Mouse (Mus musculus): Measurements from ENCODE around the gene Gm10322.

Gene Gm10322

DNA sequence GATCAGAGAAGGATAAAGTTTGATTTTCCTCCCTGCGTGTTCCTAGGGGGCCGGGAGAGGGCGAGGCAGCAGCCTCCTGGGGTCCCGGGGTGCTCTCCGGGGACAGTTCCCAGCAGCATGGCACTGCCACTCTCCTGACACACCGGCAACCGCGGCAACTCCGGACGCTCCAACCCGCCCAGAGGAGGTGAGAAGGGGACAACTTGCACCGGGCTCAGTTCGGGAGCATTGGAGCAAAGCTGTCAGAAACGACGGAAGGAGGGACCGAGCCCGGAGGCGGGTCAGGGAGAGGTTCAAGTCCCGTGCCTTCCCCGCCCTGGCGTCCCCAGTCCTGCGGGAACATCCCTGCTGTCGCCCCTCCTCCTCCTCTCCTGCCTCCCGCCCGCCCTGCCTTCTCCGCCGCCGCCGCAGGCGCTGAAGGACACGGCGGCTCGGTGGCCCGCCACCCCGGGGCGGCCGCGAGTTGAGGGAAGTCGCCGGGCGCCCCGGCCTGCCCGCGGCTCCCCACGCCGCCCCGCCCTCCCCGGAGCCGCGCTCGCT is at the start of gene Gm10322:
Gene Gm10322, plus strand, starts transcription at position 83 of the 540 bp plus-strand sequence.
- peak; percentile 72 for DNase-seq (ENCODE audit: low read depth)

DNA sequence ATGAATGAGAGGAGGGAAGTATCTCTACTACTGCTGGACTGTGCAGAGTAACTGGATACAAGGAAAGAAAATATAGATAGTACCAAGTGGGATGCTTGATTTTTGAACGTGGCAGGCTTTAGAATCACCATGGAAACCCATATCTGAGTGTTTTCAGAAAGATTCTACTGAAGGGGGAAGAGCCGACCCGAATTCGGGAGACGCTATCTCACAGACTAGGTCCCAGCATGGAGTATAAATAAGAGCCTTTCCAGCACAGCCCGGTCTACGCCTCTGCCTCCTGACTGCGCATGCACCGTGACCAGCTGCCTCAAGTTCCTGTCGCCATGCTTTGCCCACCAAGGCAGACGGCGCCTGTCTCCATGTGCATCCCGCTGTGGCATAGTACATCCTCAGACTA is 48.9 kb upstream of the Gm10322 start:
- no peak for DNase-seq (ENCODE audit: low read depth)

DNA sequence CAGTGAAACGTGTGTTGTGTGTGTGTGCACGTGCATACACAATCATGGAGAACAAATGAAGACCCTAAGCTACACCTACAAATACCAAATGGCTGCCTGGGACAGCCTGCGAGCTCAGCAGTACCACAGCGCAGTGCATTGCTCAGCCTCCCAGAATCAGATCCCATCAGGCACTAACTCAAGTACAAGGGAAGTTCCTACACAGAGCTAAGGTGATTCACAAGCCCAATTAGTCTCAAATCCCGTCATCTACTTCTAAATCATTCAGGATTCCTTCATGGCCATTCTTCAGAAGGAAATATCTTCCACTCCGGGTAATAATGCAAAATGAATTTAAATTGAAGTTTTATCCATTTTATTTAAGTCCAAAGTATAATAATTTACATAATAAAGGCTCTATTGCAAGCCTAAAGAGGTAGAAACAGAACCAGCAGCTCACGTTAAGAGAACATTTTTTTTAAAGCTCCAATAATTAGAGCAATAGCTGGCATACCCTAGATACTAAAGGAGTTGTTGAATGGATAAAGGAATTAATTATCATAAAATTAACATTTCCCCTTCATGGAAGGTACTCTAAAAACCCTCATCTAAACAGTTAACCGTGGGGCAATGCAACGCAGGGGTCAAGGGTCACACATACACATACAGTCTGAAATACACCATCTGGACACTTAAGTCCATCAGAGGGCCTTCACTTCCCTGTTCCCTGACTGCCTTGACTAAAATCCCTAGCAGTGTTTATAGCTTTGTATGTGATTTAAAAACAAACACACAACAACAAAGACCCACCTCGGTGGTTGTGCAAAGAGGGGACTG is 47.0 kb upstream of the Gm10322 start:
- DNase-seq (ENCODE audit: low read depth): no peak

DNA sequence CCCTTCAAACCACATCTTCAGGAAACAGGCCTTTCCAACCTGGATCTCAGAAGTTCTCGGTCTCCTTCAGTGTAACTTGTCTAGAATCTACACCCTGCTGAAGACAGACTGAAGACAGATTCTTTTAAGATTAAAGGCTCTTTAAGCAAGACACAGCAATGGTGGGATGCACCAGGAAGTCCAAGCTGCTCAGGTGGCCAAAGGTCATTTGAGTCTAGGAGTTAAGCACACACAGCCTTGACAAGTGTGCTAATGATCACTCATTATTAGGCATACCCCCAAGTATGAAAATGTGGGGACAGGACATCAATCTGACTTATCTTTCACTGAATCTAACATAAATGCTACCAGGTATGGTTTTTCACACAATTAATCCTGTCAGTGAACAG is 46.4 kb upstream of the Gm10322 start:
- DNase-seq (ENCODE audit: low read depth): no peak

DNA sequence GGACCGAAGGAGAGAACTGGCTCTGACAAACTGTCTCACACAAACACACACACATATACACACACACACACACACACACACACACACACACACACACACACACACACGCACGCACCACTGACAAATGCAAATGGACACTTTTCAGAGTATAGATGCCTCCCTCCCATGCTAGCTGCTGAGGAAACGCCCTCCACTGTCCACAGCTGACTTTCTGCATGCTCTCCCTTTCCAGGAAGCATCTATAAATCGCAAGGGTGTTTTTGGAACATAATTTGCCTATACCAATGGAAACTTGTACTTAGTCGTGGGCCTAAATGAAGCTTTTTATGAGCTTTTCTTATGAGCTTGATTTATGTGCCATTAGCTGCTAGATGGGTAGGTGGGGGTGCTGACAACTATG is 45.5 kb upstream of the Gm10322 start:
- DNase-seq (ENCODE audit: low read depth): peak; percentile 46

DNA sequence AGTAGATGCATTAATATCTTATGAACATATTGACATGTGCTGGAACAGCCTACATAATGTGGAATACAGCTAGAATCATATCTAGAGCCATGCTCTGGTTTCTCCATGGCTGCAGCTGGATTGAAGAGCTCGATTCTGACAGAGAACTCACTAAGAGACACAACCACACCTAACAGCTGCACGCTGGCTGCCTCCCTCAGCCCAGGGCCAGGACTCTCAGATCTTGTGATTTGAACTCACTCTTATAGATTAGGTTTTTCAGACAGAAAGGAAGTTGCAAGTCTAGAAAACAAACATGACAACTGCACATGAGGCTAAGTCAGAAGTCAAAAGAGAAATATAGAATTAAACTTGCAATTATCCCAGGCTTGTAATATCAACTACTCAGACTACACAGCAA is 45.1 kb upstream of the Gm10322 start:
- DNase-seq (ENCODE audit: low read depth): peak; percentile 42

DNA sequence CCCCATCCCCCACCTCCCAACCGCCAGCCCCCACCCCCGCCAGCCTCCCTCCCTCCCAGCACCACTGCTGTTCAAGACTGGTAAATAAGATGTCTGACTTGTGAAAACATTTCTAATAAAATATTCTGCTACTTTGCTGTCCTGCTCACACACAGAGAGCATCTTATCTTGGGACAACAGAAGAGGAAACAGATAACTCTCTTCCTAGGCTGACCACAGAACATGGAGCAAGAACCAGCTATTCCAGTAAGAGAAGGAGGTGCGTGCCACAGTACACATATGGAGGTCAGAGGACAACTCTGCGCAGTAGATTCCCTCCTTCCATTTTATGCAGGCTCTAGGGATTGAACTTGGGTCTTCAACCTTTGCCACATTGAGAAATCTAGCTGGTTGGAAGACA is 44.6 kb upstream of the Gm10322 start:
- no peak for DNase-seq (ENCODE audit: low read depth)

DNA sequence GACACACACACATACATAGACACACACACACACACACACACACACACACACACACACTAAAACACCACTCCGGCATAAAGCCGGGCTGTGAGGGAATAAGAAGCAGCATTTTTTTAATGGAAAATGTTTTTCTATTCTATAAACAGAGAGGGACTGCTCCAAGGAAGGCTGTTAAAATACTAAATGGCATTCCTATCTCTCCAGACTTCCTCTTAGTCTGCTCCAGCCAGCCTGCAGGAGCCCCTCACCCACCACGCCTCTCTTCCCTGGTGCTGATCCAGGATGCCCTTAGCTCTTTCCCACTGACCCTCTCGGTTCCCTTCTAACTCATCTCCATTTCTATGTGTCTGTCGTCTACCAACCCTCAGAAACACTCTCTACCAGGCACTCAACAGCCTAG is 43.9 kb upstream of the Gm10322 start:
- no peak for DNase-seq (ENCODE audit: low read depth)

DNA sequence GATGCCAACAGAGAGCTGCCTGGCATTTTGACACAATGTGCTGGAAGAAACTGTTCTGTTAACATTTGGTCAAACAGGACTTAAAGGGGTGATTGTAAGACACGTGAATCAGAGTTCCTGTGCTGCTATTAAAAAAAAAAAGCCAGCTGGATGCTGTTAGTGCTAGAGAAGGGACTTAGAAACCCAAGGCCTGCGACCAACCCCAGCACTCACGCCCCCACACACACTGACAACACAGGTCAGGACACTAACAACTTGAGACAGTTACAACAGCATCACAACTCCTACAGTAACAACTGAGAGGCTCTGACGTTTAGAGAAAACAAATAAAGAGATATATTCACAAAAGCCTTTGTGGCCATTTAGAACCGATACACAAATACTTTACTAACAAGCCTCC is 39.6 kb upstream of the Gm10322 start:
- DNase-seq (ENCODE audit: low read depth): peak; percentile 30

DNA sequence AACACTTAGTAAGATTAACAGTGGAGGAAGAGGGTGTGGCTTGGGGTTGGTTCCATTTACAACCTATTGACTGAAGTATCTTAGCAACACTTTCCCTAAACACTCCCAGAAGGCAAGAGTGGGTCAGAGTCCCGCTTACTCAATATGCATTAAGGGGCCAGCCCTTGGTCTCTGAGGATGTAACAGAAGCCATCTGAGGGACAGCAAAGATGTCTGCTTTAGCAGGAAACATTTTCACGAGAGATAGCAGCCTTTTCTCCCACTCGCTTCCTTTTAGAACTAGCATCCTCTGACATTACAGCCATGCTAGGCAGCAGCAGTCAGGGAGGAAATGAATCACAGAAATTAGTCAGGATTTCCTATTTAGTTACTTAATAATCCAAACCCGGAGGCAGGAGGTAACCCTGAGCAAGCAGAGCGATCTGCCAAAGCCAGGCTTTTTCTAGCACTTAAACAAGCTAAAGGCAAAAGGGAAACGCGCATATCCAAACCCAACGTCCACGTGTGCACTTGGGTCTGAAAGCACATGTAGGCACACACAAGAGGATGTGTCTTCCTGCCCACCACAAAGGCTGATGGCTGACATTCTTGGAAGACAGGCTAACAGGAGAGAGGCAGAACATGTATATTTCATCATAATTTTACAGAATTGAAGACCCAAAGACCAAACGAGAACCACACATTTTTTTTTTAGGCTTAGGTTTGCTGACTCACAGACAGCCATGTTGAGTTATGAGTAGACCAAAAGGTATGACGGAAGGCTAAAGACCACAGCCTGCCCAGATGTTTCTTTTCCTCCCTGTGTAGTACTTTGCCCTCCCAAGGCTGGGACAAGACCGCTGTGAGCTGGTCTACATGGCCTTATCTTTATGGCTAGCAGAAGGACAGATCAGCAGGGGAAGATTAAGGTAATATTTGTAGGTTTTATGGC is 37.7 kb upstream of the Gm10322 start:
- DNase-seq (ENCODE audit: low read depth): peak; percentile 83

DNA sequence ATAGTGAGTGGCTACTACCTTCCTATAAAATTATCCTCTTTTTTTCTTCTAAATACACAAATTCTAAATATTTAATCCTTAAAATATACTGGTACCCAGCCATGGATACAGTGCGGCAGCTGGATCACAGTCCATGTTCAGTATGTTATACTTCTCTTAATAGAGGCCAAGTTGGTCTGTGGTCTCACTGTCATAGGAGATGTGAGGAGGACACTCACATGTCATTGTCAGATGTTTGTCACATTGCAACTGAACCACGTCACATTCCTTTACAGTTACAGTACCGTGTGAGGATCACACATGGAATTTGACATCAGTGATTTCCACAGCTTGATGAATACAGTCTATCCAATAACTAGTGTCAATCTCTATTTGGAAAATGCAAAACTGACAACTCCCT is 36.2 kb upstream of the Gm10322 start:
- no peak for DNase-seq (ENCODE audit: low read depth)

DNA sequence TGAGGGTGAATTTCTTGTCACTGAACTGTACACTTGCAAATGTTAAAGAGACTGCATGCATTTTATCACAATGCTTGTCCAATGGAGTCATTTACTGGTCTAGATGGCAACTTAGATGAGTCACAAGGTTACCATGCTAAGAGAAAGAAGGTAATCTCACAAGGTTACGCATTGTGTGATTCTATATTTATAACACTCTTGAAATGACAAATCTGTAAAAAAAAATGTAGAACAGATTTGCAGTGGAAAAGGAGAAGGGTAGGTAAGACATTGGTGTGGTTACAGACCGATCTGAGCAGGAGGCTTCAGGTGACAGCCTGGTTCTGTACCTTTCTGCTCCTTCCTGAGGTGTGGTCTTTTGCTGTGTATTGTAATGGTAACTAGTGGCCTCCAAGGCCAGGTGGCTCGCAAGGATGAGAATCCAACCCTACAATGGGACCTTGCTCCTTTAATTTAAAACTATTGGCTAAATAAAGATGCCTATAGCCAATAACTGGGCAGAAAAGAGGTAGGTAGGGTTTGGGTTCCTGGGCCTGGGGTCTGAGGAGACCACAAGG is 35.2 kb upstream of the Gm10322 start:
- peak; percentile 51 for DNase-seq (ENCODE audit: low read depth)

DNA sequence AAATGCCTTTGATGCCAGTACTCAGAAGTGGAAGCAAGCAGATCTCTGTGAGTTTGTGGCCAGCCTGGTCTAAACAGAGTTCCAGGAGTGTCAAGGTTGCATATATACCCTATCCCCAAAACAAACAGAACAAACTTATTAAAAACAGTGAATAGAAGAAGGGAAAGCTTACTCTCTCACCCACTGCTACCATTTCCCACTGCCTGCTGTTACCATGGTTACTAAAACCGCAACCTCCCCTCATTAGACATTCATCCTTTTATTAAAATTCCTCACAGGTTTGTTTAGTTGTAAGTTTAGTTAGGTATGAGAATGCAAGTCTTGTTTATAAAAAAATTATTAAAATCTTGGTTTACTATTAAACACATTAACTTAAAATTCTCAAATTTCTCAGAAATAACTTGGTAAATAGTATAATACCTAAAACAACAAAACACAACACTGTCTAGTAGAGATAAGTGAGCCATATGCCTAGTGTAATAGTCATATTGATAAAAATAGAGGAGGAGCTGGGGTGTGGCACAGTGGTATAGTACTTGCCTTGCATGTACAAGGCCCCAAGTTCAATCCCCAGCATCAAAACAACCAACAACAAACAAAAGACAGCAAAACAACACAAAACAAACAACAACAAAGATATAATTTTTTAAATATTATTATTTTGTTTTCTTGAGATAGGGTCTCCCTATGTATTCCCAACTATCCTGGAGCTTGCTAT is 33.9 kb upstream of the Gm10322 start:
- DNase-seq (ENCODE audit: low read depth): peak; percentile 49

DNA sequence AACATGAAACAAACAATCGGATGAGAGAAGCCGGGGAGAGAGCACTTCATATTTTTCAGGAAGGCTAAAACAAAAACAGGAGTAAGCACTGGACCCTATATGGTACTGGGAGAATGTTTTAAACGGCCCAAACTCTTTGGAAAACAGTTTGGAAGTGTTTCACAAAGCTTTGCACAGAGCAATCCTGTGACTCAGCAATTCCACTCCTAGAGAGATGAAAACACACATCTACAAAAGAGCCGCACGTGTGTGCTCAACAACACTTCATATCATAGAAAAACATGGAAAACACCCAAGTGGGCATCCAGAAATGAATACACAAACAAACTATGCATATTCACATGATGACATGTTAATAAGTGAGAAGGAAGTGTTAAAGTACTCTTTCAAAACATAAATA is 30.2 kb upstream of the Gm10322 start:
- no peak for DNase-seq (ENCODE audit: low read depth)

DNA sequence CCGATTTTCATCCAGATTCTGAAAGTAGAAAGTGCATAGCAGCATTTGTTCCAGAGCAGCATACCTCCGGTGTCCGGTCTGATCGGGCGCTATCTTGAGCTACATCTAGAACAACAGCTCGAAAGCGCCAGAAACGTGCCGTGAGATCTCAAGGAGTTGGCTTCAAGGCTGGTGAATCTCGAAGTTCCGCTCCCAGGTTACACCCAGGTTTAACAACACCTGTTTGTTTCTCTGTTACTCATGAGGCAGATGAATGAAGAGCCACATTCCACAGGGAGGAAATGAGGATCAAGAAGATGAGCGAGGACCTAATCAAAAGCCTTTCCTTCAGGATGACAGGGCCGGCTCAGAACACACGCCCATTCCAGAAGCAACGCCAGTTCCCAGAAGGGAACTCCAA is 29.0 kb upstream of the Gm10322 start:
- DNase-seq (ENCODE audit: low read depth): no peak

DNA sequence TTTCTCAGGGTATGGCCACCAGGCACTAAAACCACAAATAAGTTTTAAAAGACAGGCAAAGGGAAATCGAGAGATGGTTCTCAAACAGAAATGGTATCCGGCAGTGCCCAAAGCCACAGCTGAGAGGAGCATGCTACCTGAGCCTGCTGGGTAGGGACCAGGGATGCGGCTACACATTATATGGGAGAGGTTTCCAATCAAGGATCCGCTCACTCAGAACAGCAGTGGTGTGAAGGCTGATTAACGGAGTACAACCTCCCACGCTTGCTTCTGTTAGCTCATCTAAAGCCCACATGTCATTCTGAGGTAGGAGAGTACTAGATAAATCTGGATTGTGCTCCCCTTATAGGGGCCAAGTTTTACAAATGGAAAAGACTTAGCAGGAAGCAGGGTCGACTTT is 27.7 kb upstream of the Gm10322 start:
- DNase-seq (ENCODE audit: low read depth): no peak

DNA sequence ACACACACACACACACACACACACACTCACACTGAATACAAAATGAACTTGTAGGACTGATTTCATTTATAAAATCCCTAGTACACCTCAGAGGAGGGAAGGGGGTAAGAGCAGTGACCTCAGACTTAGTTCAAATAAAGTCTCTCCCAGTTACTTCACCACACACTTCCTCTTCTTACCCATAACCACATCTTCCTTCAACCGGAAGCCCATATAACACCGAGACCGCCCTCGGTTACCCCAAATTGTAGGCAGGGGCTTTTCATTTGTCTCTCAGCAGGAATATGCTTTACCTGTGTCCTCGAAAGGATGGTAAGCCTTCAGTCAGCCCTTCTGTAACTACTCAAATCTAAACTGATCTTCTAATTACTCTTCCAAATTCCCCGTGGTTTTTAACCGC is 26.4 kb upstream of the Gm10322 start:
- peak; percentile 84 for DNase-seq (ENCODE audit: low read depth)

DNA sequence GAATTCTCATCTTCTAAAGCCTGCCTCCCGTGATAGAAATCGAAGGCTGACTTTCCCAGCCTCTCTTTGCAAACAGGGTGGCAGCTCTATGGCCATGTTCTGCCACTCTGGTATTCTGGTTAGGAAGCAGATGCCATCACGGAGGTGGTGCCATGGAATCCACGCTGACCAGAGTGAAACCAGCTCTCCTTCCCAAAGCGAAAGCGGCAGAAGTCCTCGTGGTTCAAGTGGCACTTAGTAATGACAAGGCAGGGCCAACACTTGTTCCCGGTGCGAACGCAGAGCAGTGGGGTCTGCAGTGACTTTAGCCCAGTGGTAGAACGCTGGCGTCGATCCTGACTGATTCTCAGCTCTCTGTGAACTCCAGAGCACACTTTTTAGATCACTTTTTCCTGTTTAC is 26.0 kb upstream of the Gm10322 start:
- DNase-seq (ENCODE audit: low read depth): no peak

DNA sequence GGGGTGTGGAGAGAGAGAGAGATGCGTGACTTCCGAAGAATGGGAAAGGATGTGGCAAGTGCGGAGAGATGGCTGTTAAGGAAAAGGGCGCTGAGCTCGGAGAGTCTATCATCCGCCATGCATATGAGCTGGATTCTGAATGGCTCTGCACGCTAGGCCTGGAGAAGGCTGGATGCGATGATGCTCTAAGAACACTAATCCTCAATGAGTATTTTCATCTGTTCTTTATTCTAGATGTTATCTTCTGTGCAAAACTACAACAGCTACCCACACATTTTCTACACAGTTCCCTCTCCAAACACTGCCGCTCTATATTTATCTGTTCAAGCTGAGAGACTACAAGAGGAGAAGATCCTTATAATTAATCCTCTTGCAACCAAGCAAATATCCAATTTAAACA is 25.3 kb upstream of the Gm10322 start:
- no peak for DNase-seq (ENCODE audit: low read depth)

DNA sequence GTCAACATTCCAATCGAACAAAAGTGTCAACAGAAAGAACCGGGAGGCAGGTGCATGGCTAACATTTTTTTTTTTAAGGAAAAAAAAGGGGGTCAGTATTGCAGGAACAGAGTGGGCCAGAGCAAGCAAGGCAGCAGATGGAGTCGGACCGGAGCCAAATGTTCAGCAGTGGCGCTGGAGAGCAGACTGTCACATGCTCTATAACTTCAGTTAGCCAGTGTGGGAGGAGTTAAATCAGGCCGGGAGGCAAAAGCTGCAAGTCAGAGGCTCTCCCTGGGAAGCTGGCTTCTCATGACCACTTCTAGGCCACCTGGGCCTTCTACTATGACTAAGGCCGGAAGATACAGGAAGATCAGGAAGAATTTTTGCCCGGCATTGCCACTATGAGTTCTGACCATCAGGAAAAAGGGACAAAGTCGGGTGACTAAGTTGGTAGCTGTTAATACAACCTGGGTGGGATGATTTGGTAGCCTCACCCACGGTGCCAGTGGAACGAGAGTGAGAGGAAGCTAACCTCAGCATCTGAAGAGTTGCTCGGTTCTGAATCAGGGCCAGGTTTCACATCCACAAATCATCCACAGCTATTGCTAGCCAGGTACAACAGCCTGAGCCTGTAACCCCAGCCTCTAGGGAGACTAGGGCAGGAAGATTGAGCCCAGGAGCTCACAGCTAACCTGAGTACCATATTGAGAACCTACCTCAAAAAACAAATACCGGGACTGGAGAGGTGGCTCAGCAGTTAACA is 21.9 kb upstream of the Gm10322 start:
- DNase-seq (ENCODE audit: low read depth): no peak

DNA sequence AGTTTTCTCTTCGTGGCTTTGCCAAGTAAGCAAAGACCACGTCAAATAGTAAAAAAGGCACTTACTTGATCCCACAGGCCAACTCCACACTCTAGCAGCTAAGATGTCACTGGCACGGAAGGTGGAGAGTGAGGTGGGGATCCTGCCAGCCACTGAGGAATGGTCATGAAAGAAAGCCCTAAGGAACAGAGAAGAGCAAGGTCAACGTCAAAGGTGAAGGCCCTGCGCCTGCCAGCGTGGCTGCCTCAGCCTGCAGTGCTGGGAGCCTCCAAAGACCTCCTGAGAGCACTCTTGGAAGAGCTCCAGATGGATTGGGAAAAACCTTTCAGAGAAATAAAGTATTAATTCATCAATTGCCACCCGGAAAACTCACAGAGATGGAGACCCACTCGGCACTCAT is 15.3 kb upstream of the Gm10322 start:
- no peak for DNase-seq (ENCODE audit: low read depth)

All from induced T-regulatory cell, adult 2 months (primary cell).